Mouse (Mus musculus): Measurements from ENCODE around the gene Sgca. TPM values are rescaled to one million over a fixed set of nuclear protein-coding genes. Genes with fewer than 3 reads are reported as not detected.
A peak's percentile ranks its signal among the peaks of the same experiment; 100 is the strongest.

Gene Sgca
- polyA plus RNA-seq, 1 experiment from 2014 or later, result not detected

GRCm38 (mm10) chr11:94937787-94938186 is 38.3 kb downstream of the Sgca start:
- no peaks in the 10 kb centered on the region for H3K9me3 ChIP-seq (replicated peaks; ENCODE audit: control insufficient read depth, low read length)
- H3K4me2 ChIP-seq (ENCODE audit: low read length), result peak overlapping the region; percentile 51
- ATAC-seq (no peak), DNase-seq (ENCODE audit: low spot score) (no peak)
- H3K27ac ChIP-seq (ENCODE audit: low read depth, low read length), result no peak overlapping the region
- peak overlapping the region; percentile 23 for H3K4me3 ChIP-seq (ENCODE audit: low read depth, low read length)
- peaks cover 8% of the 10 kb centered on the region for H3K4me1 ChIP-seq (ENCODE audit: control insufficient read depth, insufficient read depth, low read length)
- peak overlapping the region; percentile 41 for H3K9ac ChIP-seq (ENCODE audit: low read length)
- H3K27me3 ChIP-seq (replicated peaks; ENCODE audit: control insufficient read depth, insufficient read depth, low read length), result peaks cover 53% of the 10 kb centered on the region
- H3K36me3 ChIP-seq (ENCODE audit: control insufficient read depth, insufficient read depth, low read length), result no peaks in the 10 kb centered on the region
- WGBS, result under 1% methylated on average over 15 of the region's 15 CpGs

GRCm38 (mm10) chr11:94937335-94937781 is 38.8 kb downstream of the Sgca start:
- DNase-seq (ENCODE audit: low spot score) (no peak), ATAC-seq (peak; percentile 46)
- H3K9ac ChIP-seq (ENCODE audit: low read length), result peak overlapping the region; percentile 41
- H3K4me3 ChIP-seq (ENCODE audit: low read depth, low read length), result peak overlapping the region; percentile 23
- peaks cover 8% of the 10 kb centered on the region for H3K4me1 ChIP-seq (ENCODE audit: control insufficient read depth, insufficient read depth, low read length)
- H3K4me2 ChIP-seq (ENCODE audit: low read length), result peak overlapping the region; percentile 51
- H3K27me3 ChIP-seq (replicated peaks; ENCODE audit: control insufficient read depth, insufficient read depth, low read length), result peaks cover 49% of the 10 kb centered on the region
- H3K36me3 ChIP-seq (ENCODE audit: control insufficient read depth, insufficient read depth, low read length), result no peaks in the 10 kb centered on the region
- 1% methylated on average over 18 of the region's 18 CpGs for WGBS
- H3K27ac ChIP-seq (ENCODE audit: low read depth, low read length), result no peak overlapping the region
- no peaks in the 10 kb centered on the region for H3K9me3 ChIP-seq (replicated peaks; ENCODE audit: control insufficient read depth, low read length)

- 0% methylated on average over 17 of the region's 17 CpGs for WGBS
- H3K27ac ChIP-seq (ENCODE audit: low read depth, low read length), result no peak overlapping the region
- peaks cover 8% of the 10 kb centered on the region for H3K4me1 ChIP-seq (ENCODE audit: control insufficient read depth, insufficient read depth, low read length)
- DNase-seq (ENCODE audit: low spot score), result peak; percentile 92
- peak; percentile 75 for ATAC-seq
- no peaks in the 10 kb centered on the region for H3K36me3 ChIP-seq (ENCODE audit: control insufficient read depth, insufficient read depth, low read length)
- no peaks in the 10 kb centered on the region for H3K9me3 ChIP-seq (replicated peaks; ENCODE audit: control insufficient read depth, low read length)
- H3K4me2 ChIP-seq (ENCODE audit: low read length), result peak overlapping the region; percentile 51
- H3K9ac ChIP-seq (ENCODE audit: low read length), result no peak overlapping the region
- peak overlapping the region; percentile 23; the same call in 1 of the 2 replicates for H3K4me3 ChIP-seq (ENCODE audit: low read depth, low read length)
- peaks cover 49% of the 10 kb centered on the region for H3K27me3 ChIP-seq (replicated peaks; ENCODE audit: control insufficient read depth, insufficient read depth, low read length)
These were observed 39.3 kb downstream of the Sgca start for GRCm38 (mm10) chr11:94936851-94937295.

- Histone ChIP-seq H3K27me3 (replicated peaks; ENCODE audit: control insufficient read depth, insufficient read depth, low read length) (peaks cover 49% of the 10 kb centered on the region), H3K36me3 (ENCODE audit: control insufficient read depth, insufficient read depth, low read length) (no peaks in the 10 kb centered on the region), H3K9me3 (replicated peaks; ENCODE audit: control insufficient read depth, low read length) (no peaks in the 10 kb centered on the region), H3K9ac (ENCODE audit: low read length) (no peak within 1 kb of the TSS), H3K4me2 (ENCODE audit: low read length) (peak within 1 kb of the TSS; percentile 51), H3K27ac (ENCODE audit: low read depth, low read length) (no peak within 1 kb of the TSS), H3K4me1 (ENCODE audit: control insufficient read depth, insufficient read depth, low read length) (peaks cover 8% of the 10 kb centered on the region), H3K4me3 (ENCODE audit: low read depth, low read length) (peak within 1 kb of the TSS; percentile 23; the same call in 1 of the 2 replicates)
- no peak for ATAC-seq
- WGBS, result 15% methylated on average over 19 of the region's 19 CpGs
- no peak for DNase-seq (ENCODE audit: low spot score)
These were observed 40.1 kb downstream of the Sgca start, which contains the start of gene Col1a1 for GRCm38 (mm10) chr11:94936045-94936444. Col1a1 (plus strand) TSS chr11:94936224.

- Histone ChIP-seq H3K4me3 (ENCODE audit: low read depth, low read length) (no peak overlapping the region), H3K27ac (ENCODE audit: low read depth, low read length) (no peak overlapping the region), H3K4me1 (ENCODE audit: control insufficient read depth, insufficient read depth, low read length) (peaks cover 8% of the 10 kb centered on the region), H3K27me3 (replicated peaks; ENCODE audit: control insufficient read depth, insufficient read depth, low read length) (peaks cover 49% of the 10 kb centered on the region), H3K9ac (ENCODE audit: low read length) (no peak overlapping the region), H3K36me3 (ENCODE audit: control insufficient read depth, insufficient read depth, low read length) (no peaks in the 10 kb centered on the region), H3K9me3 (replicated peaks; ENCODE audit: control insufficient read depth, low read length) (no peaks in the 10 kb centered on the region), H3K4me2 (ENCODE audit: low read length) (no peak overlapping the region)
- DNase-seq (ENCODE audit: low spot score), result no peak
- 33% methylated on average over 11 of the region's 11 CpGs for WGBS
- ATAC-seq, result no peak
These were observed 41.6 kb downstream of the Sgca start for GRCm38 (mm10) chr11:94934526-94934925.

- Histone ChIP-seq H3K4me3 (ENCODE audit: low read depth, low read length) (no peak overlapping the region), H3K9me3 (replicated peaks; ENCODE audit: control insufficient read depth, low read length) (no peaks in the 10 kb centered on the region), H3K27me3 (replicated peaks; ENCODE audit: control insufficient read depth, insufficient read depth, low read length) (peaks cover 42% of the 10 kb centered on the region), H3K4me2 (ENCODE audit: low read length) (no peak overlapping the region), H3K4me1 (ENCODE audit: control insufficient read depth, insufficient read depth, low read length) (peaks cover 12% of the 10 kb centered on the region), H3K9ac (ENCODE audit: low read length) (no peak overlapping the region), H3K27ac (ENCODE audit: low read depth, low read length) (no peak overlapping the region), H3K36me3 (ENCODE audit: control insufficient read depth, insufficient read depth, low read length) (no peaks in the 10 kb centered on the region)
- WGBS, result 16% methylated on average over 8 of the region's 8 CpGs
- ATAC-seq (no peak), DNase-seq (ENCODE audit: low spot score) (no peak)
These were observed 42.5 kb downstream of the Sgca start for GRCm38 (mm10) chr11:94933584-94933983.

- Histone ChIP-seq H3K9me3 (replicated peaks; ENCODE audit: control insufficient read depth, low read length) (no peaks in the 10 kb centered on the region), H3K27ac (ENCODE audit: low read depth, low read length) (no peak overlapping the region), H3K4me2 (ENCODE audit: low read length) (no peak overlapping the region), H3K4me1 (ENCODE audit: control insufficient read depth, insufficient read depth, low read length) (peaks cover 7% of the 10 kb centered on the region), H3K27me3 (replicated peaks; ENCODE audit: control insufficient read depth, insufficient read depth, low read length) (peaks cover 19% of the 10 kb centered on the region), H3K36me3 (ENCODE audit: control insufficient read depth, insufficient read depth, low read length) (no peaks in the 10 kb centered on the region), H3K4me3 (ENCODE audit: low read depth, low read length) (no peak overlapping the region), H3K9ac (ENCODE audit: low read length) (no peak overlapping the region)
- DNase-seq (ENCODE audit: low spot score) (no peak), ATAC-seq (no peak)
- 67% methylated on average over 4 of the region's 4 CpGs for WGBS
These were observed 46.0 kb downstream of the Sgca start for GRCm38 (mm10) chr11:94930151-94930550.

- Histone ChIP-seq H3K4me1 (ENCODE audit: control insufficient read depth, insufficient read depth, low read length) (peaks cover 7% of the 10 kb centered on the region), H3K36me3 (ENCODE audit: control insufficient read depth, insufficient read depth, low read length) (no peaks in the 10 kb centered on the region), H3K9me3 (replicated peaks; ENCODE audit: control insufficient read depth, low read length) (no peaks in the 10 kb centered on the region), H3K27me3 (replicated peaks; ENCODE audit: control insufficient read depth, insufficient read depth, low read length) (peaks cover 14% of the 10 kb centered on the region), H3K4me2 (ENCODE audit: low read length) (no peak overlapping the region), H3K4me3 (ENCODE audit: low read depth, low read length) (no peak overlapping the region), H3K27ac (ENCODE audit: low read depth, low read length) (no peak overlapping the region), H3K9ac (ENCODE audit: low read length) (no peak overlapping the region)
- WGBS, result 62% methylated on average over 9 of the region's 9 CpGs
- ATAC-seq (no peak), DNase-seq (ENCODE audit: low spot score) (no peak)
These were observed 46.5 kb downstream of the Sgca start for GRCm38 (mm10) chr11:94929599-94929998.

GRCm38 (mm10) chr11:94928820-94929219 is 47.3 kb downstream of the Sgca start:
- H3K9ac ChIP-seq (ENCODE audit: low read length), result no peak overlapping the region
- ATAC-seq, result peak; percentile 86
- H3K36me3 ChIP-seq (ENCODE audit: control insufficient read depth, insufficient read depth, low read length), result no peaks in the 10 kb centered on the region
- peaks cover 7% of the 10 kb centered on the region for H3K27me3 ChIP-seq (replicated peaks; ENCODE audit: control insufficient read depth, insufficient read depth, low read length)
- peak; percentile 68 for DNase-seq (ENCODE audit: low spot score)
- no peak overlapping the region for H3K4me3 ChIP-seq (ENCODE audit: low read depth, low read length)
- H3K4me1 ChIP-seq (ENCODE audit: control insufficient read depth, insufficient read depth, low read length), result peaks cover 7% of the 10 kb centered on the region
- 7% methylated on average over 12 of the region's 13 CpGs for WGBS
- H3K27ac ChIP-seq (ENCODE audit: low read depth, low read length), result 0 out of 2 replicates have a peak overlapping the region, but pooled peaks have one; percentile 9
- H3K4me2 ChIP-seq (ENCODE audit: low read length), result 0 out of 2 replicates have a peak overlapping the region, but pooled peaks have one; percentile 14
- H3K9me3 ChIP-seq (replicated peaks; ENCODE audit: control insufficient read depth, low read length), result no peaks in the 10 kb centered on the region

Measured in forebrain, embryonic 14.5 days (tissue).